Mouse (Mus musculus): ENCODE data around the gene Fsd1l.

Fsd1l gene

DNA sequence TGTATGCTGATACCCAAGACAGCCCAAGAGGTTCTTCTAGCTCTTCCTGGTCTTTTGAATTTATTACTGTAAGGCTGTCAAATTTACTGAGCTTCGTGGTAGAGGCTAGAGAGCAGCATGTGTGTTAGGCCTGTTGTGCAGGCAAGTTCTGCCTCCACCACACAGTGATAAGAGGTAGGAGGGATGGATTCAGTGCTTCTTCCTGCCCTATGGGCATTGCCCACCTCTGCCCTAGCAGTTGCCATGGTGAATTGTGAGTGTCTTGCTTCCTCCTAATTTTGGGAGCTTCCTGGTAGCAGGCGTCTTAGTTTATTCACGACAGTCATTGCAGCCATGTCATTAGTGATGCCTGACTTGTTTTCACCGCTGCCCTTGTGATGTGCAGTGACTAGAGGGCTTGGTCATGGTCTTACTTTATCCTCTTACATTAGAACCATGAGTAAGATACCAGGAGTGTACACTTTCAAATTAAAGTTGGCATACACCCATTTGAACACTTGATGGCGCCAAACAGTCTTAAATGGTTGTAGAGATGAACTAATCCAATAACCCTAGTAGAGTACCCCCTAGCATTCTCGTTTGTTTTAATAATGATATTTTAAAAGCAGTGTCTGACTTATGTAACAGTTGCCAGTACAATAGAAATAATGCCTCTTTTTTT lies 107.8 kb downstream of the Fsd1l start:
- DNase-seq (ENCODE audit: low spot score), result peak; percentile 83

DNA sequence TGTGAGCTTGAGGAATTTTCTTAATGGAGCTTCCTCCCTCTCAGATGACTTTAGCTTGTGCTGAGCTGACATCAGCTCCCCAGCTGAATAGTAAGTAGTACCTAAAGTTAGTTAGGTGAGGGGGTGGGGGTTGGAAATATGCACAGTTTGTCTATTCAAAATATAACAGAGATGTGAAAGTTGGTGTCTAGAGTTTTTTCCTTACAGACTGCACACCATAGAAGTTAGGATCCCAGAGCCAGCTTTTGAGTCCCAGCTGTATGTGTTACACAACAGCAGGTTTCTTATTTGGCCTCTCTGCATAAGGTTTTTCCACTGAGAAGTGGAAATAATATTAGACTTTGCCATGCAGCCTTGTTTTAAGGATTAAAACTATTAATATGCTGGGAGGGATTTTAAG lies 118.6 kb downstream of the Fsd1l start:
- DNase-seq (ENCODE audit: low spot score), result no peak

- DNase-seq (ENCODE audit: low spot score), result peak; percentile 16
Measured at GRCm38 (mm10) chr4:53750391-53751120, 119.3 kb downstream of the Fsd1l start.
